Mouse (Mus musculus) liver, embryonic 14.5 days (tissue): ENCODE results near the gene Kcnk13.

Experiments used
- CTCF ChIP-seq: IDR thresholded peaks from 2 replicates; pipeline ENCODE4 v1.5.1; 2016; ENCODE audit warnings: antibody characterized with exemption, low read depth, control low read depth
- EP300 ChIP-seq: IDR thresholded peaks from 2 replicates; pipeline ENCODE4 v1.6.1; 2016; ENCODE audit warnings: antibody characterized with exemption, low read depth

GRCm38 (mm10) chr12:99993146-99993890 is 29.0 kb downstream of the Kcnk13 start:
- TF ChIP-seq EP300, result no peak
- TF ChIP-seq CTCF, result no peak
